In genomic region chr11:55497885-55498284, GRCm38 (mm10) we compare ENCODE assay signal across 8 mouse cellular contexts. TPM values are rescaled to one million over a fixed set of nuclear protein-coding genes. Genes with fewer than 3 reads are reported as not detected.
DNase-seq lines count a peak whose midpoint lies in the region; ATAC-seq and TF ChIP-seq lines count a peak whose summit lies in the region.

No protein-coding gene starts in this region.

- TF ChIP-seq CTCF in intestine, postnatal 0 days (IDR thresholded peaks at IDR 0.05; ENCODE audit: low read depth), result peak; percentile 89
- TF ChIP-seq CTCF in liver, embryonic 14.5 days (IDR thresholded peaks at IDR 0.05; ENCODE audit: low read depth), result peak; percentile 88

- H3K9me3 ChIP-seq in intestine, postnatal 0 days (ENCODE audit: control insufficient read depth), result no peaks in the 10 kb centered on the region
- H3K9me3 ChIP-seq in liver, embryonic 14.5 days (ENCODE audit: control insufficient read depth, low read length), result no peaks in the 10 kb centered on the region

- WGBS in intestine, postnatal 0 days, result 38% methylated on average over 5 of the region's 5 CpGs
- WGBS in liver, embryonic 14.5 days (ENCODE audit: insufficient replicate concordance), result 54% methylated on average over 5 of the region's 5 CpGs

- peak; percentile 32 to 51 for DNase-seq in layer of hippocampus, postnatal 10 days (ENCODE audit: low spot score in 2 of 2)
- no peak for DNase-seq in layer of hippocampus, adult 9-11 months
- DNase-seq in adipocyte (ENCODE audit: low spot score), result peak; percentile 71
- peak; percentile 39 for DNase-seq in embryo, embryonic 9.5 days (ENCODE audit: extremely low spot score)
- DNase-seq in liver, embryonic 14.5 days (ENCODE audit: low read depth in 3 of 3, low spot score in 3 of 3), result peak in 2 of 3 experiments; percentile 15 to 42
- DNase-seq in retina, embryonic 14.5 days (ENCODE audit: low spot score), result peak; percentile 80
- no peak for DNase-seq in ovary, postnatal 14 days (ENCODE audit: low spot score)

- TF ChIP-seq EP300 in liver, embryonic 14.5 days (IDR thresholded peaks at IDR 0.05; ENCODE audit: low read depth), result no peak

- ATAC-seq in intestine, postnatal 0 days, result 0 out of 2 replicates have a peak, but pooled peaks have one; percentile 51
- peak; percentile 51 for ATAC-seq in liver, embryonic 14.5 days (ENCODE audit: insufficient read depth)

- no peak overlapping the region for H3K9ac ChIP-seq in intestine, postnatal 0 days (ENCODE audit: low read depth, low read length)
- no peak overlapping the region for H3K9ac ChIP-seq in liver, embryonic 14.5 days (replicated peaks)

- no peak overlapping the region for H3K4me2 ChIP-seq in intestine, postnatal 0 days (replicated peaks; ENCODE audit: low read depth)
- H3K4me2 ChIP-seq in liver, embryonic 14.5 days (ENCODE audit: low read depth), result no peak overlapping the region

- H3K27me3 ChIP-seq in intestine, postnatal 0 days (replicated peaks; ENCODE audit: control insufficient read depth, insufficient read depth, low read length), result no peaks in the 10 kb centered on the region
- H3K27me3 ChIP-seq in liver, embryonic 14.5 days (ENCODE audit: control insufficient read depth, insufficient read depth, low read length), result no peaks in the 10 kb centered on the region

- H3K4me3 ChIP-seq in intestine, postnatal 0 days (ENCODE audit: low read depth, low read length), result no peak overlapping the region
- H3K4me3 ChIP-seq in liver, embryonic 14.5 days (ENCODE audit: insufficient read depth in 1 of 2, low read depth in 2 of 2, low read length in 2 of 2), result no peak overlapping the region

- H3K36me3 ChIP-seq in intestine, postnatal 0 days (ENCODE audit: control insufficient read depth, insufficient read depth), result peaks cover 80% of the 10 kb centered on the region
- H3K36me3 ChIP-seq in liver, embryonic 14.5 days (replicated peaks; ENCODE audit: control insufficient read depth, insufficient read depth, low read depth), result peaks cover 71% of the 10 kb centered on the region

- no peak overlapping the region for H3K27ac ChIP-seq in intestine, postnatal 0 days (ENCODE audit: low read depth, low read length)
- no peak overlapping the region for H3K27ac ChIP-seq in liver, embryonic 14.5 days

- no peaks in the 10 kb centered on the region for H3K4me1 ChIP-seq in intestine, postnatal 0 days (replicated peaks; ENCODE audit: control insufficient read depth, insufficient read depth, low read length)
- no peaks in the 10 kb centered on the region for H3K4me1 ChIP-seq in liver, embryonic 14.5 days (replicated peaks; ENCODE audit: control insufficient read depth in 2 of 2, insufficient read depth in 2 of 2, low read length in 1 of 2)

RNA-seq across cellular contexts. Expression of gene G3bp1, which starts 28.4 kb away (rescaled TPM):
- total RNA-seq in layer of hippocampus, postnatal 10 days (2021), result 10 to 100 TPM; 43.8 to 44.0 TPM
- 41.0 and 43.6 TPM in 2 replicates for polyA plus RNA-seq in intestine, postnatal 0 days (2015; fragmentation: Nextera tagmentation; extraction: Ambion mirVana)
- 23.3 and 27.7 TPM in 2 replicates for polyA plus RNA-seq in liver, embryonic 14.5 days (2012; rRNA removed)
- polyA plus RNA-seq in liver, embryonic 14.5 days (2014; fragmentation: Nextera tagmentation; extraction: Ambion mirVana), result 58.4 and 66.4 TPM in 2 replicates

RNA-seq across cellular contexts. Expression of gene Atox1, which starts 36.8 kb away (rescaled TPM):
- total RNA-seq in layer of hippocampus, postnatal 10 days (2021), result 100 to 1,000 TPM; 139 to 143 TPM
- polyA plus RNA-seq in intestine, postnatal 0 days (2015; fragmentation: Nextera tagmentation; extraction: Ambion mirVana), result 637 and 641 TPM in 2 replicates
- polyA plus RNA-seq in liver, embryonic 14.5 days (2012; rRNA removed), result 97.4 and 120 TPM in 2 replicates
- 198 and 209 TPM in 2 replicates for polyA plus RNA-seq in liver, embryonic 14.5 days (2014; fragmentation: Nextera tagmentation; extraction: Ambion mirVana)

Comparison
In these comparisons a context has a peak if more than half of its experiments do, and no peak if none do; other contexts are left out.
1. DNase-seq: peak in layer of hippocampus, postnatal 10 days (2 of 2), adipocyte (single experiment), embryo, embryonic 9.5 days (single experiment), liver, embryonic 14.5 days (2 of 3) and retina, embryonic 14.5 days (single experiment); none in layer of hippocampus, adult 9-11 months (single experiment) and ovary, postnatal 14 days (single experiment).